Mouse (Mus musculus) heart, embryonic 12.5 days (tissue): ENCODE measurements at regions not wholly inside any gene's neighbourhood (a gene's known extent, or its start where the extent isn't known, plus 50 kb on each side); places are given as distances from the start of the nearest gene placed in this dataset.

ENCODE experiments used
- ATAC-seq: fragments of 200-750 bp; cut with Nextera tagmentation; 2 replicates; pipeline ENCODE4 v1.8.0; 2017; ENCODE audit warnings: moderate TSS enrichment, moderate library complexity; ENCODE audit not compliant: insufficient number of reproducible peaks, low FRiP score
- H3K27ac ChIP-seq: fragments of 300-500 bp; sonication (generic); 2 replicates; pipeline ENCODE4 v1.5.1; 2016; ENCODE audit warnings: mild to moderate bottlenecking, moderate library complexity; ENCODE audit not compliant: poor library complexity, severe bottlenecking
- H3K27me3 ChIP-seq: fragments of 300-500 bp; sonication (generic); replicated peaks from 2 replicates; pipeline ENCODE4 v1.6.1; 2016; ENCODE audit warnings: mild to moderate bottlenecking, moderate library complexity
- H3K36me3 ChIP-seq: fragments of 300-500 bp; sonication (generic); 2 replicates; pipeline ENCODE4 v1.6.1; 2016; ENCODE audit warnings: mild to moderate bottlenecking, moderate library complexity
- H3K4me1 ChIP-seq: fragments of 300-500 bp; sonication (generic); replicated peaks from 2 replicates; pipeline ENCODE4 v1.6.1; 2016; ENCODE audit warnings: mild to moderate bottlenecking
- H3K4me2 ChIP-seq: fragments of 300-500 bp; sonication (generic); 2 replicates; pipeline ENCODE4 v1.6.1; 2016; ENCODE audit warnings: mild to moderate bottlenecking, moderate library complexity
- H3K4me3 ChIP-seq: fragments of 300-500 bp; sonication (generic); 2 replicates; pipeline ENCODE4 v1.5.1; 2016; ENCODE audit warnings: mild to moderate bottlenecking
- H3K9ac ChIP-seq: fragments of 300-500 bp; sonication (generic); 2 replicates; pipeline ENCODE4 v1.6.1; 2016; ENCODE audit warnings: mild to moderate bottlenecking, moderate library complexity
- H3K9me3 ChIP-seq: fragments of 300-500 bp; sonication (generic); replicated peaks from 2 replicates; pipeline ENCODE4 v1.6.1; 2016; ENCODE audit warnings: mild to moderate bottlenecking, moderate library complexity
- WGBS: fragments of 180-500 bp; shearing (Covaris S2); methylation state at CpG from one replicate; pipeline ENCODE4 v1.1.7; 2016; 5-methylcytosine and 5-hydroxymethylcytosine counted together

- Histone ChIP-seq H3K9ac (no peak overlapping the region), H3K9me3 (no peaks in the 10 kb centered on the region), H3K36me3 (no peaks in the 10 kb centered on the region), H3K27me3 (no peaks in the 10 kb centered on the region), H3K4me3 (no peak overlapping the region), H3K27ac (no peak overlapping the region), H3K4me1 (no peaks in the 10 kb centered on the region), H3K4me2 (no peak overlapping the region)
- ATAC-seq, result no peak
- 80% methylated on average over 6 of the region's 6 CpGs for WGBS
Measured at GRCm38 (mm10) chr3:39165006-39165667, 278.4 kb downstream of the Fat4 start.

GRCm38 (mm10) chr3:39182646-39183045, 295.9 kb downstream of the Fat4 start:
- WGBS, result 49% methylated on average over 3 of the region's 3 CpGs
- H3K27ac ChIP-seq, result no peak overlapping the region
- no peaks in the 10 kb centered on the region for H3K27me3 ChIP-seq
- no peak overlapping the region for H3K4me2 ChIP-seq
- ATAC-seq, result no peak
- no peaks in the 10 kb centered on the region for H3K4me1 ChIP-seq
- peaks cover 5% of the 10 kb centered on the region; the same call in 1 of the 2 replicates for H3K36me3 ChIP-seq
- H3K4me3 ChIP-seq, result no peak overlapping the region
- peaks cover 16% of the 10 kb centered on the region for H3K9me3 ChIP-seq
- H3K9ac ChIP-seq, result no peak overlapping the region

GRCm38 (mm10) chr3:39195102-39195501, 308.4 kb downstream of the Fat4 start:
- H3K27me3 ChIP-seq, result no peaks in the 10 kb centered on the region
- H3K27ac ChIP-seq, result no peak overlapping the region
- no peaks in the 10 kb centered on the region for H3K4me1 ChIP-seq
- no peak overlapping the region for H3K4me3 ChIP-seq
- 88% methylated on average over 6 of the region's 6 CpGs for WGBS
- no peak overlapping the region for H3K9ac ChIP-seq
- H3K36me3 ChIP-seq, result no peaks in the 10 kb centered on the region
- H3K4me2 ChIP-seq, result no peak overlapping the region
- ATAC-seq, result no peak
- no peaks in the 10 kb centered on the region for H3K9me3 ChIP-seq

GRCm38 (mm10) chr3:39202662-39203061, 315.9 kb downstream of the Fat4 start:
- no peak for ATAC-seq
- WGBS, result 70% methylated on average over 7 of the region's 7 CpGs
- H3K27ac ChIP-seq, result no peak overlapping the region

GRCm38 (mm10) chr3:39208651-39209050, 321.9 kb downstream of the Fat4 start:
- no peak for ATAC-seq
- Histone ChIP-seq H3K4me1 (peaks cover 8% of the 10 kb centered on the region), H3K27me3 (no peaks in the 10 kb centered on the region), H3K4me2 (no peak overlapping the region), H3K27ac (no peak overlapping the region), H3K36me3 (no peaks in the 10 kb centered on the region), H3K4me3 (no peak overlapping the region), H3K9ac (no peak overlapping the region), H3K9me3 (no peaks in the 10 kb centered on the region)
- WGBS, result 80% methylated on average over 1 of the region's 1 CpGs

More at GRCm38 (mm10) chr3:39202662-39203061, 315.9 kb downstream of the Fat4 start:
- no peak overlapping the region for H3K4me2 ChIP-seq
- no peaks in the 10 kb centered on the region for H3K36me3 ChIP-seq
- no peaks in the 10 kb centered on the region for H3K9me3 ChIP-seq
- no peaks in the 10 kb centered on the region for H3K27me3 ChIP-seq
- H3K4me1 ChIP-seq, result no peaks in the 10 kb centered on the region
- no peak overlapping the region for H3K9ac ChIP-seq
- H3K4me3 ChIP-seq, result no peak overlapping the region

GRCm38 (mm10) chr3:39209382-39210165, 322.8 kb downstream of the Fat4 start:
- Histone ChIP-seq H3K36me3 (no peaks in the 10 kb centered on the region), H3K27me3 (no peaks in the 10 kb centered on the region), H3K9me3 (no peaks in the 10 kb centered on the region), H3K4me2 (no peak overlapping the region), H3K9ac (no peak overlapping the region), H3K4me1 (peaks cover 8% of the 10 kb centered on the region), H3K4me3 (no peak overlapping the region), H3K27ac (no peak overlapping the region)
- no peak for ATAC-seq
- WGBS, result 77% methylated on average over 8 of the region's 8 CpGs

- H3K9me3 ChIP-seq, result no peaks in the 10 kb centered on the region
- H3K27ac ChIP-seq, result no peak overlapping the region
- H3K27me3 ChIP-seq, result no peaks in the 10 kb centered on the region
- H3K9ac ChIP-seq, result no peak overlapping the region
- no peak overlapping the region for H3K4me2 ChIP-seq
- ATAC-seq, result no peak
- H3K4me3 ChIP-seq, result no peak overlapping the region
- 37% methylated on average over 5 of the region's 5 CpGs for WGBS
- H3K4me1 ChIP-seq, result peaks cover 8% of the 10 kb centered on the region
- no peaks in the 10 kb centered on the region for H3K36me3 ChIP-seq
Measured at GRCm38 (mm10) chr3:39211670-39212069, 324.9 kb downstream of the Fat4 start.

- WGBS, result 38% methylated on average over 10 of the region's 10 CpGs
- H3K9me3 ChIP-seq, result no peaks in the 10 kb centered on the region
- peak overlapping the region; percentile 24 for H3K27ac ChIP-seq
- no peaks in the 10 kb centered on the region for H3K27me3 ChIP-seq
- no peaks in the 10 kb centered on the region for H3K36me3 ChIP-seq
- 0 out of 2 replicates have a peak, but pooled peaks cover 7% of the 10 kb centered on the region for H3K4me1 ChIP-seq
- peak overlapping the region; percentile 44 for H3K4me2 ChIP-seq
- H3K9ac ChIP-seq, result no peak overlapping the region
- peak; percentile 88 for ATAC-seq
- H3K4me3 ChIP-seq, result no peak overlapping the region
Measured at GRCm38 (mm10) chr3:39220011-39220706, 333.4 kb downstream of the Fat4 start.

- no peaks in the 10 kb centered on the region for H3K36me3 ChIP-seq
- WGBS, result 40% methylated on average over 2 of the region's 2 CpGs
- H3K9me3 ChIP-seq, result no peaks in the 10 kb centered on the region
- H3K27ac ChIP-seq, result peak overlapping the region; percentile 47; the same call in 1 of the 2 replicates
- no peak overlapping the region for H3K4me2 ChIP-seq
- H3K9ac ChIP-seq, result no peak overlapping the region
- H3K4me1 ChIP-seq, result 0 out of 2 replicates have a peak, but pooled peaks cover 7% of the 10 kb centered on the region
- ATAC-seq, result peak; percentile 59
- H3K4me3 ChIP-seq, result no peak overlapping the region
- no peaks in the 10 kb centered on the region for H3K27me3 ChIP-seq
Measured at GRCm38 (mm10) chr3:39220707-39221034, 333.9 kb downstream of the Fat4 start.

- no peak for ATAC-seq
- Histone ChIP-seq H3K4me1 (0 out of 2 replicates have a peak, but pooled peaks cover 7% of the 10 kb centered on the region), H3K27ac (no peak overlapping the region), H3K9ac (no peak overlapping the region), H3K4me3 (no peak overlapping the region), H3K36me3 (no peaks in the 10 kb centered on the region), H3K27me3 (no peaks in the 10 kb centered on the region), H3K9me3 (no peaks in the 10 kb centered on the region), H3K4me2 (no peak overlapping the region)
- 77% methylated on average over 4 of the region's 4 CpGs for WGBS
Measured at GRCm38 (mm10) chr3:39222059-39222458, 335.3 kb downstream of the Fat4 start.

- Histone ChIP-seq H3K9me3 (no peaks in the 10 kb centered on the region), H3K4me2 (no peak overlapping the region), H3K36me3 (no peaks in the 10 kb centered on the region), H3K4me1 (no peaks in the 10 kb centered on the region), H3K9ac (no peak overlapping the region), H3K4me3 (no peak overlapping the region), H3K27me3 (no peaks in the 10 kb centered on the region), H3K27ac (no peak overlapping the region)
- no peak for ATAC-seq
- WGBS, result 70% methylated on average over 2 of the region's 2 CpGs
Measured at GRCm38 (mm10) chr3:39234921-39235320, 348.2 kb downstream of the Fat4 start.
